In the genomic region with DNA sequence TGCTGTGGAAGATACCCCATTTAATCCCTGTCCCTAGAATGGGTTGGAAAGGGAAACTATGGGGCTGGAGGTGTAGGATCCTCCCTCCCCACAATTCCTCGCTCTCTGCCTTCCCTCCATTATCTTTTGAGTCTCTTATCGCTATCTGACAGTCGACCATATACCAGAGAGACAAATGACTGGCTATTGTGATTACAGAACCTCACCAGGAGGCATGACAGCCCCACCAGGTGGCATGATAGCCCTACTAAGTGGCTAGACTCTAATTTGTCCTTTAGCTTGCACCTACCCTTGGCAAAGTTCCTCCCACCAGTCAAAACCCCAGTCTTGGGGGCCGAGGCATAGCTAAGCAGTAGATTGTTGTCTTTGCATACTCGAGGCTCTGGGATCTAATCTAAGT, we compare ENCODE assay signal across 11 mouse cellular contexts. TPM values are rescaled to one million over a fixed set of nuclear protein-coding genes. Genes with fewer than 3 reads are reported as not detected.
DNase-seq lines count a peak whose midpoint lies in the region; ATAC-seq and TF ChIP-seq lines count a peak whose summit lies in the region.
"Had no signal": no experiment of that assay in that cellular context is flagged by ENCODE, and none has a peak within 500 bp of the region (broad histone marks: within the 10 kb centered on the region; RNA-seq: fewer than 3 reads in every experiment).

No protein-coding gene starts in this region.

- TF ChIP-seq POLR2A in bone marrow, adult 2 months (IDR thresholded peaks at IDR 0.05; ENCODE audit: borderline replicate concordance, control insufficient read depth, low read depth, low read length), result no peak

- H3K36me3 ChIP-seq in hindbrain, embryonic 13.5 days, result no peaks in the 10 kb centered on the region
- no peaks in the 10 kb centered on the region for H3K36me3 ChIP-seq in hindbrain, embryonic 12.5 days
- no peaks in the 10 kb centered on the region for H3K36me3 ChIP-seq in intestine, embryonic 14.5 days (ENCODE audit: control insufficient read depth, insufficient read depth, low read length)
- no peaks in the 10 kb centered on the region for H3K36me3 ChIP-seq in midbrain, embryonic 12.5 days
- H3K36me3 ChIP-seq: hindbrain, embryonic 15.5 days had no signal

- peaks cover 99% of the 10 kb centered on the region for H3K4me1 ChIP-seq in hindbrain, embryonic 13.5 days (replicated peaks)
- peaks cover 78% of the 10 kb centered on the region for H3K4me1 ChIP-seq in hindbrain, embryonic 12.5 days
- peaks cover 1% of the 10 kb centered on the region; the same call in 1 of the 2 replicates for H3K4me1 ChIP-seq in bone marrow, adult 2 months (ENCODE audit: control insufficient read depth, insufficient read depth, low read length)
- H3K4me1 ChIP-seq in intestine, embryonic 14.5 days (replicated peaks; ENCODE audit: control insufficient read depth, insufficient read depth, low read length), result peaks cover 4% of the 10 kb centered on the region; the same call in 1 of the 2 replicates
- H3K4me1 ChIP-seq in midbrain, embryonic 12.5 days, result peaks cover 82% of the 10 kb centered on the region

- no peak overlapping the region for H3K4me3 ChIP-seq in hindbrain, embryonic 13.5 days
- no peak overlapping the region for H3K4me3 ChIP-seq in hindbrain, embryonic 12.5 days
- H3K4me3 ChIP-seq in bone marrow, adult 2 months (replicated peaks; ENCODE audit: control insufficient read depth, low read depth, low read length), result peak overlapping the region; percentile 5
- no peak overlapping the region for H3K4me3 ChIP-seq in intestine, embryonic 14.5 days (ENCODE audit: low read depth, low read length)
- H3K4me3 ChIP-seq in midbrain, embryonic 12.5 days, result no peak overlapping the region
- H3K4me3 ChIP-seq: hindbrain, embryonic 15.5 days; left cerebral cortex, adult 2 months had no signal

- H3K9me3 ChIP-seq in hindbrain, embryonic 13.5 days, result no peaks in the 10 kb centered on the region
- no peaks in the 10 kb centered on the region for H3K9me3 ChIP-seq in hindbrain, embryonic 12.5 days (replicated peaks)
- no peaks in the 10 kb centered on the region for H3K9me3 ChIP-seq in intestine, embryonic 14.5 days (ENCODE audit: control insufficient read depth, low read length)
- H3K9me3 ChIP-seq in midbrain, embryonic 12.5 days, result no peaks in the 10 kb centered on the region
- H3K9me3 ChIP-seq: hindbrain, embryonic 15.5 days had no signal

- no peak for TF ChIP-seq CTCF in bone marrow, adult 2 months (IDR thresholded peaks at IDR 0.05; ENCODE audit: control insufficient read depth, insufficient read depth, low read length)

- DNase-seq in intestine, embryonic 14.5 days (ENCODE audit: low spot score), result no peak
- DNase-seq in ovary, postnatal 14 days (ENCODE audit: low spot score), result no peak
- no peak for DNase-seq in ovary, adult 18-20 months (ENCODE audit: low spot score)
- DNase-seq: thymus, postnatal 14 days had no signal

- H3K27ac ChIP-seq in hindbrain, embryonic 13.5 days, result peak overlapping the region; percentile 64
- no peak overlapping the region for H3K27ac ChIP-seq in hindbrain, embryonic 12.5 days
- no peak overlapping the region for H3K27ac ChIP-seq in bone marrow, adult 2 months (ENCODE audit: control insufficient read depth, insufficient read depth, low read depth, low read length, poor library complexity)
- H3K27ac ChIP-seq in intestine, embryonic 14.5 days (ENCODE audit: low read depth), result no peak overlapping the region
- H3K27ac ChIP-seq in midbrain, embryonic 12.5 days (replicated peaks), result peak overlapping the region; percentile 39; the same call in 1 of the 2 replicates
- H3K27ac ChIP-seq: left cerebral cortex, adult 2 months had no signal

- H3K9ac ChIP-seq in hindbrain, embryonic 13.5 days, result peak overlapping the region; percentile 49; the same call in 1 of the 2 replicates
- H3K9ac ChIP-seq in hindbrain, embryonic 12.5 days, result no peak overlapping the region
- no peak overlapping the region for H3K9ac ChIP-seq in intestine, embryonic 14.5 days (ENCODE audit: low read length)
- H3K9ac ChIP-seq in midbrain, embryonic 12.5 days (replicated peaks), result no peak overlapping the region

- no peaks in the 10 kb centered on the region for H3K27me3 ChIP-seq in hindbrain, embryonic 13.5 days
- H3K27me3 ChIP-seq in hindbrain, embryonic 12.5 days, result no peaks in the 10 kb centered on the region
- 0 out of 2 replicates have a peak, but pooled peaks cover 4% of the 10 kb centered on the region for H3K27me3 ChIP-seq in intestine, embryonic 14.5 days (replicated peaks; ENCODE audit: control insufficient read depth, insufficient read depth, low read length)
- H3K27me3 ChIP-seq in midbrain, embryonic 12.5 days, result no peaks in the 10 kb centered on the region; the same call in 1 of the 2 replicates
- H3K27me3 ChIP-seq: hindbrain, embryonic 15.5 days had no signal

- H3K4me2 ChIP-seq in hindbrain, embryonic 13.5 days, result peak overlapping the region; percentile 23; the same call in 1 of the 2 replicates
- no peak overlapping the region for H3K4me2 ChIP-seq in hindbrain, embryonic 12.5 days (replicated peaks)
- H3K4me2 ChIP-seq in intestine, embryonic 14.5 days (ENCODE audit: low read length), result peak overlapping the region; percentile 27
- H3K4me2 ChIP-seq in midbrain, embryonic 12.5 days (replicated peaks), result 0 out of 2 replicates have a peak overlapping the region, but pooled peaks have one; percentile 18

- ATAC-seq in hindbrain, embryonic 13.5 days (ENCODE audit: low FRiP score), result no peak
- no peak for ATAC-seq in hindbrain, embryonic 12.5 days (ENCODE audit: low FRiP score)
- no peak for ATAC-seq in intestine, embryonic 14.5 days (replicated peaks; ENCODE audit: low FRiP score, low TSS enrichment, low read depth)
- no peak for ATAC-seq in midbrain, embryonic 12.5 days (ENCODE audit: low FRiP score, low read depth)
- no peak for ATAC-seq in activated CD4-positive, CD25-positive, alpha-beta regulatory T cell, adult 4 months

- WGBS in hindbrain, embryonic 13.5 days, result 47% methylated on average over 5 of the region's 5 CpGs
- 39% methylated on average over 5 of the region's 5 CpGs for WGBS in hindbrain, embryonic 12.5 days
- 43% methylated on average over 5 of the region's 5 CpGs for WGBS in bone marrow, adult 2 months
- 32% methylated on average over 5 of the region's 5 CpGs for WGBS in intestine, embryonic 14.5 days
- WGBS in midbrain, embryonic 12.5 days, result 47% methylated on average over 5 of the region's 5 CpGs

RNA-seq across cellular contexts. Expression of gene Nrxn2, which starts 30.2 kb away (rescaled TPM):
- polyA plus RNA-seq in hindbrain, embryonic 13.5 days (2015; fragmentation: Nextera tagmentation; extraction: Ambion mirVana), result 23.5 and 27.7 TPM in 2 replicates
- 21.3 and 23.0 TPM in 2 replicates for polyA plus RNA-seq in hindbrain, embryonic 12.5 days (2016; fragmentation: Nextera tagmentation; extraction: Ambion mirVana)
- 2.0 and 8.8 TPM in 2 replicates for polyA plus RNA-seq in bone marrow, adult 2 months (2011; ENCODE audit: insufficient read depth, insufficient read length, low replicate concordance, missing spikeins)
- polyA plus RNA-seq in intestine, embryonic 14.5 days (2014; fragmentation: Nextera tagmentation; extraction: Ambion mirVana), result 1.9 and 2.1 TPM in 2 replicates
- polyA plus RNA-seq in midbrain, embryonic 12.5 days (2016; fragmentation: Nextera tagmentation; extraction: Ambion mirVana), result 16.0 and 22.5 TPM in 2 replicates
- under 1 TPM in 1 of 2 experiments, not detected in 1; 0.16 TPM for polyA plus RNA-seq in activated CD4-positive, CD25-positive, alpha-beta regulatory T cell, adult 4 months (2017; shearing (Covaris generic))

RNA-seq across cellular contexts. Expression of gene Rasgrp2, which starts 49.6 kb away (rescaled TPM):
- polyA plus RNA-seq in hindbrain, embryonic 13.5 days (2015; fragmentation: Nextera tagmentation; extraction: Ambion mirVana), result 42.0 and 43.2 TPM in 2 replicates
- polyA plus RNA-seq in hindbrain, embryonic 12.5 days (2016; fragmentation: Nextera tagmentation; extraction: Ambion mirVana), result 20.0 and 23.0 TPM in 2 replicates
- 656 and 1,280 TPM in 2 replicates for polyA plus RNA-seq in bone marrow, adult 2 months (2011; ENCODE audit: insufficient read depth, insufficient read length, low replicate concordance, missing spikeins)
- 30.0 and 31.8 TPM in 2 replicates for polyA plus RNA-seq in intestine, embryonic 14.5 days (2014; fragmentation: Nextera tagmentation; extraction: Ambion mirVana)
- polyA plus RNA-seq in midbrain, embryonic 12.5 days (2016; fragmentation: Nextera tagmentation; extraction: Ambion mirVana), result 21.5 and 21.6 TPM in 2 replicates
- polyA plus RNA-seq in activated CD4-positive, CD25-positive, alpha-beta regulatory T cell, adult 4 months (2017; shearing (Covaris generic)), result 100 to 1,000 TPM; 128 to 133 TPM

Comparison
In these comparisons a context has a peak if more than half of its experiments do, and no peak if none do; other contexts are left out.
1. H3K27ac ChIP-seq: peak in hindbrain, embryonic 13.5 days (single experiment) and midbrain, embryonic 12.5 days (single experiment); none in hindbrain, embryonic 12.5 days (single experiment), bone marrow, adult 2 months (single experiment) and intestine, embryonic 14.5 days (single experiment).